Mouse (Mus musculus): Measurements from ENCODE around the gene Fbln5. TPM values are rescaled to one million over a fixed set of nuclear protein-coding genes. Genes with fewer than 3 reads are reported as not detected.
A peak's percentile ranks its signal among the peaks of the same experiment; 100 is the strongest.

Fbln5 gene
- 10 to 100 TPM; 57.0 to 69.2 TPM for total RNA-seq (2021)

- DNase-seq: peak; percentile 72
These were observed at the start of gene Fbln5 for GRCm38 (mm10) chr12:101818608-101819370. Gene Fbln5, minus strand, starts transcription at chr12:101819055.

GRCm38 (mm10) chr12:101862286-101862964 is 43.6 kb upstream of the Fbln5 start:
- no peak for DNase-seq

GRCm38 (mm10) chr12:101860256-101860655 is 41.4 kb upstream of the Fbln5 start:
- no peak for DNase-seq

- DNase-seq: no peak
These were observed 39.2 kb upstream of the Fbln5 start for GRCm38 (mm10) chr12:101858011-101858410.

GRCm38 (mm10) chr12:101854336-101854735 is 35.5 kb upstream of the Fbln5 start:
- no peak for DNase-seq

GRCm38 (mm10) chr12:101851846-101852564 is 33.1 kb upstream of the Fbln5 start:
- DNase-seq: no peak

GRCm38 (mm10) chr12:101851314-101851713 is 32.5 kb upstream of the Fbln5 start:
- peak; percentile 21 for DNase-seq

- DNase-seq: no peak
These were observed 17.9 kb upstream of the Fbln5 start for GRCm38 (mm10) chr12:101836546-101837274.

- no peak for DNase-seq
These were observed 15.9 kb upstream of the Fbln5 start for GRCm38 (mm10) chr12:101834715-101835114.

- no peak for DNase-seq
These were observed 14.9 kb upstream of the Fbln5 start for GRCm38 (mm10) chr12:101833776-101834175.

- DNase-seq: no peak
These were observed 14.3 kb upstream of the Fbln5 start for GRCm38 (mm10) chr12:101833115-101833506.

- no peak for DNase-seq
These were observed 13.6 kb upstream of the Fbln5 start for GRCm38 (mm10) chr12:101832179-101833114.

- no peak for DNase-seq
These were observed 12.4 kb upstream of the Fbln5 start for GRCm38 (mm10) chr12:101831221-101831620.

GRCm38 (mm10) chr12:101823161-101823560 is 4.3 kb upstream of the Fbln5 start:
- DNase-seq: no peak

GRCm38 (mm10) chr12:101821596-101821995 is 2.7 kb upstream of the Fbln5 start:
- no peak for DNase-seq

GRCm38 (mm10) chr12:101819570-101819969 is 715 bp upstream of the Fbln5 start:
- DNase-seq: no peak

- no peak for DNase-seq
These were observed 628 bp downstream of the Fbln5 start for GRCm38 (mm10) chr12:101818246-101818607.

GRCm38 (mm10) chr12:101816810-101817209 is 2.0 kb downstream of the Fbln5 start:
- DNase-seq: no peak

GRCm38 (mm10) chr12:101815796-101816195 is 3.1 kb downstream of the Fbln5 start:
- no peak for DNase-seq

GRCm38 (mm10) chr12:101814423-101814822 is 4.4 kb downstream of the Fbln5 start:
- no peak for DNase-seq

GRCm38 (mm10) chr12:101811181-101811580 is 7.7 kb downstream of the Fbln5 start:
- peak; percentile 15 for DNase-seq
